Mouse (Mus musculus) bone marrow macrophage, adult 2 months (primary cell): ENCODE results near the gene Zan.

Experiments
- CTCF ChIP-seq: IDR thresholded peaks from 2 replicates; pipeline ENCODE4 v1.5.1; 2012; ENCODE audit warnings: low read depth, mild to moderate bottlenecking, low read length, moderate library complexity
- POLR2A ChIP-seq: IDR thresholded peaks from 2 replicates; pipeline ENCODE4 v1.6.1; 2012; ENCODE audit warnings: mild to moderate bottlenecking, low read depth, low read length, borderline replicate concordance

GRCm38 (mm10) chr5:137343412-137343811 lies 133.5 kb downstream of the Zan start:
- no peak for TF ChIP-seq CTCF
- TF ChIP-seq POLR2A: no peak
